Mouse (Mus musculus): ENCODE data around the gene Wfdc1. TPM values are rescaled to one million over a fixed set of nuclear protein-coding genes. Genes with fewer than 3 reads are reported as not detected.

The Wfdc1 gene
- 0.20 and 0.24 TPM in 2 replicates for polyA plus RNA-seq (2015; fragmentation: Nextera tagmentation; extraction: Ambion mirVana)

DNA sequence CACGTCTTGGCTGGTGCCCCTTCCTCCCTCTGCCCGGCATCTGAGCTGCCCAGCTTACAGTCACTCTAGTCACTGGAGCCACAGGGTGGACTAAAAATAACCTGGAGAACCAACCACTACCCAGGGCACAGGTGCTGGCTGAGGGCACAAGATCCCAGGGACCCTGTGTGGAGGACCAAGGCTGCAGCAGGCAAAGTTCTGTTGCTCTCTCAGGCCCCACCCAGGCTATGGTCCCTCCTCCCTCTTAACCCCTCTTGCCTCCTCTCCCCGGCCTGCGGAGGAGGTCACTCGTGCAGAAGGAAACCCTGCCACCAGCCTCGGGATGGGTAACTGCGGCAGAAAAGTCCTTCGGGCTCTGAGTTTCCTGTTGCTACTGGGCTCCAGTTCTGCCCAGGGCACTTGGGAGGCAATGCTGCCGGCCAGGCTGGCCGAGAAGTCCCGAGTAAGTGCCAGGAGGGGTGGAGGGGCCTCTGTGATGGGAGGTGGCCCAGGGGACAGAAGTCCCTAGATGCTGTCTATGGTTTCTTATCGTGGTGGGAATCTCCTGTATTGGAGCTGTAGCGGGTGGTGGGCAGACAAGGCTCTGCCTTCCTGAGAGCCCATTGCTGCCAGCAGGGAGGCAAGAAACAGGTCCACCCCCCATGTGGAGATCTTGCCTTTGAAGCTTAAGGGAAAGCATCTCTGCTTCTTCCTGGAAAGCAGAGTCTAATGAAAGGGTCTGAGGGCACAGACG, at the start of gene Wfdc1:
Gene Wfdc1, plus strand, starts transcription at position 147 of the 733 bp plus-strand sequence.
- Histone ChIP-seq H3K4me1 (peaks cover 15% of the 10 kb centered on the region), H3K4me2 (replicated peaks) (no peak within 1 kb of the TSS), H3K27me3 (peaks cover 19% of the 10 kb centered on the region), H3K9me3 (no peaks in the 10 kb centered on the region), H3K4me3 (no peak within 1 kb of the TSS), H3K36me3 (no peaks in the 10 kb centered on the region), H3K9ac (no peak within 1 kb of the TSS), H3K27ac (no peak within 1 kb of the TSS)
- WGBS: 11% methylated on average over 14 of the region's 14 CpGs
- ATAC-seq (ENCODE audit: low FRiP score, low read depth): no peak

DNA sequence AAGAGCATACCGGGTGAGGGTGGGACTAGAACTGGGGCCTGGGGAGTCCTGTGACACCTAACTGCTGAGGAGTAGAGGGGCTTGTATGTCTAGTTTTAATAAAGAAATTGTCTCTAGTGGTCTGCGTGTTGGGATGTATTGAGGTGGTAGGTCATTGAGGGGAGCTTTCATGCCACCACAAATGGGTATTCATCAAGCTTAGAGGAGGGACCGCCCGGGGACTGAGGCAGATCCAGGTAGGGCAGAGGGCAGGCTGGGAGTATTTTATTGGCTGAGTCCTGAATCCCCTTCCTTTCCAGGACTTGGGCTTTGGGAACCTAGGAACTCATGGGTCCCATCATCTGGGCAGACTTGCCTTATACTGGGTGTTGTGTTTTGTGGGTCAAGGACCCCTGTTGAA, 49.4 kb upstream of the Wfdc1 start:
- Histone ChIP-seq H3K36me3 (no peaks in the 10 kb centered on the region), H3K4me3 (no peak overlapping the region), H3K27me3 (no peaks in the 10 kb centered on the region), H3K9me3 (no peaks in the 10 kb centered on the region), H3K27ac (no peak overlapping the region), H3K4me1 (no peaks in the 10 kb centered on the region), H3K4me2 (replicated peaks) (no peak overlapping the region), H3K9ac (no peak overlapping the region)
- 91% methylated on average over 4 of the region's 4 CpGs for WGBS
- ATAC-seq (ENCODE audit: low FRiP score, low read depth): no peak

DNA sequence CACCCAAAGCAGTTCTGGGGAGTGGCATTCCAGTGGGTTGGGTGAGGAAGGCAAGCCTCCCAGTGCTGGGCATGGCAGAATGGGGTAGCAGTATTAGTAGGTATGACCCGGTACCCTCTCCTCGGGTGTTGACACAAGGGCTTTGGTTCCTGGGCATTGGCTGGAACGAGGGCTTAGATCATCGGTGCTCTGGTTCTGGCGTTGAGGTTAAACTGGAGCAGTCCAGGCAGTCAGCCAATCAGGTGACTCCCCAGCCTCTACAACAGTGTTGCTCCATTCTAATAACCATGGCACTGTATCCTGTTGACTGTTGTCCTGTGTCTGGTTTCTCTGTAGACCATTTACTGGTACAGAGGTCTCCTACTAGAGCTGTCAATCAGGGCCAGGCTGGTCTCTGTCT, 48.6 kb upstream of the Wfdc1 start:
- no peak for ATAC-seq (ENCODE audit: low FRiP score, low read depth)
- Histone ChIP-seq H3K9me3 (no peaks in the 10 kb centered on the region), H3K27ac (no peak overlapping the region), H3K9ac (no peak overlapping the region), H3K27me3 (no peaks in the 10 kb centered on the region), H3K36me3 (no peaks in the 10 kb centered on the region), H3K4me3 (no peak overlapping the region), H3K4me1 (no peaks in the 10 kb centered on the region), H3K4me2 (replicated peaks) (no peak overlapping the region)
- 88% methylated on average over 5 of the region's 5 CpGs for WGBS

DNA sequence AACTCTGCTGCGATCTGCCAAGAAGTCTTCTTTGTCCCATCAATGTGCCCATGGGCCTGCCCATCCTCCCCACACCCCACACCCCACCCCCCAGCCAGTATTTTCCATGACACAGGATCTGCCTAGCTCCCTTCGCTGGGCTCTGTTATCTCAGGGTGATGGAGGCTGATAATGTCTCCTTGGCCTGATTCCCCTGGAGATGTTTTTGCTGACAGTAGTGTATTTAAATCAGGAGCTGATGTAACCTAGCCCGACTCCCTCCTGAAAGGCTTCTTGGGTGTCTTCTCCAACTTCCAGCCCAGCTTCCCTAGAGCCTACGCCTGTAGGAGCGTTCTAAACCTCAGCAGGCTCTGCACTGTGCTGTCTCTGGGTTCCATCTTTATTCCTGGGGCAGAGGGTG, 47.3 kb upstream of the Wfdc1 start:
- H3K4me3 ChIP-seq: no peak overlapping the region
- H3K4me1 ChIP-seq: no peaks in the 10 kb centered on the region
- WGBS: 75% methylated on average over 5 of the region's 5 CpGs
- H3K27ac ChIP-seq: no peak overlapping the region
- no peaks in the 10 kb centered on the region for H3K9me3 ChIP-seq
- H3K9ac ChIP-seq: no peak overlapping the region
- no peak overlapping the region for H3K4me2 ChIP-seq (replicated peaks)
- no peaks in the 10 kb centered on the region for H3K27me3 ChIP-seq
- no peak for ATAC-seq (ENCODE audit: low FRiP score, low read depth)
- H3K36me3 ChIP-seq: no peaks in the 10 kb centered on the region

DNA sequence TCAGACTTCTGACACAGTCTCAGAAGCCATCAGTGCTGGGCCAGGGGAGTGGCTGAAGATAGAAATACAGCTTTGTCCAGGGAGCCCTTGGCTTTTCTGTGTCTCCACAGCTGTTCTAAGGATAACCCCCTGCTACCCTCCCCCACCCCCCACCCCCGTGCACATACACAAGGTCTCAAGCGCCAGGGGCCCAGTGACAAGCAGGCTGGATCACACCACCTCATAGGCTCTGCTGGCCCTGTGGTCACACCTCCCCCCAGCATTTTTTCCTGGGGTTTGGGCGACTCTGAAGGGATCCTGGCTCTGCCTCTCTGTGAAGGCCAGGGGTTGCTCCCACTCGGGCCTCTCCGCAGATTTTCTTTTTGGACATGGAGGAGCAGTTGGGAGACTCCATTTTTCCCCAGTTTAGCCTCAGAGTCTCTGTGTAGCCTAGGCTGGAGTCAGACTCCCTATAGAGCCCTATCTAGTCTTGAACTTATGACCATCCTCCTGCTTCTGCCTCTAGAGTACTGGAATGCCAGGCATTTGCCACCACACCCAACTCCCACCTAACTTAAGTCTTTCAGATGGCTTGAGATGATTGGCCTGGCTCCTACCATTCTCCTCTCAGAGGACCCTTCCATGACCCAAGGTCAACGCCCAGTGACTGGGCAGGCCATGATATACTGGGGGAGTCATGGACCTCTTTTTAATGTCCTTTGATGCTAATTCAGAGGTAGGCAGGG, 45.9 kb upstream of the Wfdc1 start:
- Histone ChIP-seq H3K27me3 (no peaks in the 10 kb centered on the region), H3K4me1 (no peaks in the 10 kb centered on the region), H3K4me3 (no peak overlapping the region), H3K36me3 (no peaks in the 10 kb centered on the region), H3K4me2 (replicated peaks) (no peak overlapping the region), H3K9me3 (no peaks in the 10 kb centered on the region), H3K27ac (no peak overlapping the region), H3K9ac (no peak overlapping the region)
- 64% methylated on average over 6 of the region's 6 CpGs for WGBS
- no peak for ATAC-seq (ENCODE audit: low FRiP score, low read depth)

DNA sequence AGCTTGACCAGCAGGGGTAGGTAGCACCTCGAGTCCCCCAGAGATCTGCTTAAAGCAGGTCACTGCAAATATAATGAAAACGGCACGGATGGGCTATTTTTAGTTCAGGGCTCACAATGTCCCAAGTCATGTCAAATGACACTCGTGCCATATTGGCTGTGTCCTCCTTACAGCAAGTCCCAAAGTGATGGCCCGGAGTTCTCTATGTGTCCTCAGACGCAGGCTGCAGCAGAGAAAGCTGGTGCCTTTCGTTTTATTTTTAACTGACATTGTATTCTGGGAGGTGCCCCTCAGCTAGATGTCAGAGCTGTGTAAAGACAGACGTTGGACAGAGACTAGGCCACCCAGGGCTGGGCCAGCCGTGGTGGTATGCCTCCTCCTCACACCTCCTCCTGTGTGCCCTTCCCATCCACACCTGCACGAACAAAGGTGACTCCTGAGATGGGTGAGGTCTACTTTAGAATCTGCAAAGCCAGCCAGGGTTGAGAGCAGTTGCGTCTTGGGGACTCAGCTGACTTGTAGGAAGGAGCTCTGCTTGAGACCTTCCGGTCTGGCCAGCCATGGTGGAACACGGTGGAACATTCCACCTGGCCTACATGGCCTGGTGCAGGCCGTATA, 45.2 kb upstream of the Wfdc1 start:
- no peak overlapping the region for H3K27ac ChIP-seq
- ATAC-seq (ENCODE audit: low FRiP score, low read depth): no peak
- no peaks in the 10 kb centered on the region for H3K4me1 ChIP-seq
- H3K9me3 ChIP-seq: no peaks in the 10 kb centered on the region
- H3K36me3 ChIP-seq: no peaks in the 10 kb centered on the region
- WGBS: 86% methylated on average over 14 of the region's 14 CpGs
- no peak overlapping the region for H3K9ac ChIP-seq
- no peak overlapping the region for H3K4me3 ChIP-seq
- H3K4me2 ChIP-seq (replicated peaks): no peak overlapping the region
- H3K27me3 ChIP-seq: no peaks in the 10 kb centered on the region

DNA sequence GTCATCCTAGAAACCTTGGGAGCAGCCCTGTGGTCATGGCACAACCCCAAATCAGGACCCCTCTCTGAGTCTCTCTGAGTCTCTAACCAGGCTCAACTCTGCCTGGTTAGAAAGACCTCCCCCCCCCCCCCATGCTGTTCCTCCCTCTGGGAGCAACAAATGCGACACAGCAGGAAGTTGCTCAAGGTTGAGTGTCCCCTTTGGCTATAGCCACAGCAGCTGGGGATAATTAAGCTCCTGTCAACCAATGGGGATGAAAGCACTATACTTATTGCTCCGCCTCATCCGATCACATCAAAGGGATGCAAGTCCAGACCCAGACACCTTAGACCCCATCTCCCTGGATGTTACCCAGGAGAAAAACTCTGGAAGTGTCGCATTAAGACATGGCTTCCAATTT, 43.6 kb upstream of the Wfdc1 start:
- H3K4me3 ChIP-seq: no peak overlapping the region
- ATAC-seq (ENCODE audit: low FRiP score, low read depth): no peak
- H3K27me3 ChIP-seq: no peaks in the 10 kb centered on the region
- H3K9ac ChIP-seq: no peak overlapping the region
- no peaks in the 10 kb centered on the region for H3K36me3 ChIP-seq
- 39% methylated on average over 4 of the region's 4 CpGs for WGBS
- H3K4me2 ChIP-seq (replicated peaks): no peak overlapping the region
- no peak overlapping the region for H3K27ac ChIP-seq
- peaks cover under 1% of the 10 kb centered on the region; the same call in 1 of the 2 replicates for H3K4me1 ChIP-seq
- H3K9me3 ChIP-seq: no peaks in the 10 kb centered on the region

DNA sequence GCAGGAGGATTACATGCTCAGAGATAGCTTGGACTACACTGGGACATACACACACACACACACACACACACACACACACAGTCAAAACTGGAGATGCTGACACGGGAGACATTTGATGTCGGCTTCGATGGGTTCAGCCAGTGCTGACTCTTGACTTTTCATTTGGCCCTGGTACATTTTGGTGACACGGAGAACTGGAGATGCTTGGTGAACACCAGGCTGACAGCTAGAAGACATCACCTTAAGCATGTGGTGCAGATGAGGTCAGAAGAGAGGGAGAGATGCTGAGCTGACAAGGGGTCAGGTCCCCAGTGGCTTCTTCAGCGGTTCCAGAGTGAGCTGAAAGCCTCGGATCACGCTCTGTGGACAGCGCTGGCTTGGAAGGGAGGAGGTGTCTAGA, 43.1 kb upstream of the Wfdc1 start:
- 91% methylated on average over 8 of the region's 8 CpGs for WGBS
- H3K4me2 ChIP-seq (replicated peaks): no peak overlapping the region
- no peaks in the 10 kb centered on the region for H3K27me3 ChIP-seq
- no peak overlapping the region for H3K27ac ChIP-seq
- H3K4me3 ChIP-seq: no peak overlapping the region
- H3K9ac ChIP-seq: no peak overlapping the region
- H3K36me3 ChIP-seq: no peaks in the 10 kb centered on the region
- H3K9me3 ChIP-seq: no peaks in the 10 kb centered on the region
- no peak for ATAC-seq (ENCODE audit: low FRiP score, low read depth)
- H3K4me1 ChIP-seq: peaks cover 6% of the 10 kb centered on the region

DNA sequence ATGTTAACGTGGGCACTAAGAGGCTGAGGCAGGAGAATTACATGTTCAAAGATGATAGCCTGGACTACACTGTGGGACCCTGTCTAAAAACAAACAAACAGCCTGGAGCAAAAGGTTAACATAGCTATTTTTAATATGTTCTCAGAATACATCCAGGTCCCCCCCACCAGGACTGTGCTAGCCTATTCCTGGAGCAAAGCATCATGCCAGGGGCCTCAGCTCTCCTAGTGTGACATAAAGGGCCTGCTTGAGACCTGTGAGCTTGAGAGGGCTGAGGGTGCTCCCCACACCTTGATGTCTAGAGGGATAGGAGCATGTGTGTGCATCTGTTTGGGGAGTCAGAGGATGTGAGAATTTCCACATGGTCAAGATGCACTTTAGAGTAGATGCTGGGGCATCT, 42.4 kb upstream of the Wfdc1 start:
- no peak overlapping the region for H3K4me2 ChIP-seq (replicated peaks)
- H3K4me3 ChIP-seq: no peak overlapping the region
- H3K4me1 ChIP-seq: peaks cover 9% of the 10 kb centered on the region
- 60% methylated on average over 1 of the region's 1 CpGs for WGBS
- H3K27me3 ChIP-seq: no peaks in the 10 kb centered on the region
- no peaks in the 10 kb centered on the region for H3K9me3 ChIP-seq
- H3K27ac ChIP-seq: no peak overlapping the region
- ATAC-seq (ENCODE audit: low FRiP score, low read depth): no peak
- no peak overlapping the region for H3K9ac ChIP-seq
- no peaks in the 10 kb centered on the region for H3K36me3 ChIP-seq

DNA sequence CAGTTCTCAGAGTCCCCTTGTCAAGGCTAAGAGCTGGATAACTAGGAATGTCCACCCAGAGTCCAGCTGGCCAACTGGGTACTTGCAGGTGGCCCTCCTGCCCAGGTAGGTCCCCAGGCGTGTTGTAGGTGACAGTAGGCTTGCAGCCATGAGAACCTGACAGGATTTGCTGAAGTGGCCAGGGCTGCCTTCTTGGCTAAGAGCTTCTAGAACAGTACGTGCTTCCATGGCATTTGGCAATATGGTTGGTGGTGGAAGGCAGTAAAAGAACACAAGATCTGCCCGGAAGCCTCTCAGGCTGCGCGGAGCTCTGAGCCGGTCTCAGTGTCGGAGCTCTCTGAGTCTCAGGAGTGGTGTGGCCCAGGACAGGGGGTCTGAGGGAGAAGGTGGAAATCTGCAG, 41.2 kb upstream of the Wfdc1 start:
- no peak overlapping the region for H3K4me3 ChIP-seq
- H3K27ac ChIP-seq: no peak overlapping the region
- H3K4me2 ChIP-seq (replicated peaks): no peak overlapping the region
- no peak overlapping the region for H3K9ac ChIP-seq
- 94% methylated on average over 7 of the region's 7 CpGs for WGBS
- no peak for ATAC-seq (ENCODE audit: low FRiP score, low read depth)
- H3K9me3 ChIP-seq: no peaks in the 10 kb centered on the region
- H3K36me3 ChIP-seq: no peaks in the 10 kb centered on the region
- H3K4me1 ChIP-seq: peaks cover 9% of the 10 kb centered on the region
- no peaks in the 10 kb centered on the region for H3K27me3 ChIP-seq

DNA sequence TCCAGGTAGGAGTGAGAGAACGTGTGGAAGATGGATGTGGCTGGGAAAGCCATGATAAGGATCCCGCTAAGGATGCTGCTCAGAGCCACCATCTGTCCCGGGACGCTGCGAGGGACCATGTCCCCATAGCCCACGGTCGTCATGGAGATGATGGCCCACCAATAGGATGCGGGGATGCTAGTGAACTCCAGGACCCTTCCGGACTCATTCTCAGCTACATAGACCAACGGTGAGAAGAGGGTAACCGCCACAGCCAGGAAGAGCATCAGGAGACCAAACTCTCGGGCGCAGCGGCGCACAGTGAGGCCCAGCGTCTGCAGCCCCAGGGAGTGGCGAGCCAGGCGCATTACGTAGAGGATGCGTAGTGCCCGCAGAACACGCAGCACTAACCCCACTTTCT, 40.4 kb upstream of the Wfdc1 start:
- H3K4me1 ChIP-seq: peaks cover 9% of the 10 kb centered on the region
- H3K27me3 ChIP-seq: no peaks in the 10 kb centered on the region
- H3K9ac ChIP-seq: no peak overlapping the region
- H3K4me3 ChIP-seq: no peak overlapping the region
- no peak overlapping the region for H3K27ac ChIP-seq
- H3K9me3 ChIP-seq: no peaks in the 10 kb centered on the region
- 86% methylated on average over 22 of the region's 22 CpGs for WGBS
- ATAC-seq (ENCODE audit: low FRiP score, low read depth): no peak
- H3K36me3 ChIP-seq: no peaks in the 10 kb centered on the region
- no peak overlapping the region for H3K4me2 ChIP-seq (replicated peaks)

DNA sequence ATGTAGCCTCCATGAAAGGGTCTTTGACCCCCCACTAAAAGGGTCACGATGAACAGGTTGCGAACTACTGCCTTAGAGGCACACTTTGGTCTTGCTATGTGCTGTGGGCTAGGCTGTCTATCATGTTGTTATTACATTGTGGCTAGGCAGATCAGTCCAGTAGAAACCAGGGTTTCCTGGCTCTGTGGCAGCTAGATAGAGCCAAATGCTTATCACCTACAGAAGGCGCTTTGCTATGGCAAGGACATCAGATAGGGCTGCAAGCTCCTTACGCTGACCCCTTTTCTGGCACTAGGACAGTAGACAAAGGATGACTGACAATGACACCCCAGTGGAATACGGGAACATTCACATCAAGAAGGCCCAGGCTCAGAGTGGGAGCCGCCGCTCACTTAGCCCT, 39.0 kb upstream of the Wfdc1 start:
- Histone ChIP-seq H3K9me3 (no peaks in the 10 kb centered on the region), H3K4me1 (peaks cover 9% of the 10 kb centered on the region), H3K27ac (no peak overlapping the region), H3K27me3 (0 out of 2 replicates have a peak, but pooled peaks cover under 1% of the 10 kb centered on the region), H3K9ac (no peak overlapping the region), H3K4me2 (replicated peaks) (no peak overlapping the region), H3K4me3 (no peak overlapping the region), H3K36me3 (no peaks in the 10 kb centered on the region)
- no peak for ATAC-seq (ENCODE audit: low FRiP score, low read depth)
- 88% methylated on average over 7 of the region's 7 CpGs for WGBS
